Mouse (Mus musculus): ENCODE measurements around the gene Vmn1r192. TPM values are rescaled to one million over a fixed set of nuclear protein-coding genes. Genes with fewer than 3 reads are reported as not detected.

Gene Vmn1r192
- polyA plus RNA-seq (2012; rRNA removed; ENCODE audit: low replicate concordance), result not detected in 2 replicates

GRCm38 (mm10) chr13:22191041-22191440 is at the start of gene Vmn1r192:
Vmn1r192 (minus strand) TSS chr13:22191141.

GRCm38 (mm10) chr13:22223060-22223459 is 32.1 kb upstream of the Vmn1r192 start, which contains the start of gene Vmn1r193:
Vmn1r193 (minus strand) TSS chr13:22223160.

GRCm38 (mm10) chr13:22183869-22184268 is 7.1 kb downstream of the Vmn1r192 start, which contains the start of gene Vmn1r191:
Vmn1r191 (minus strand) TSS chr13:22183969.

Other genes starting within 250 kb of the Vmn1r192 start
- 0.59 and 3.6 TPM in 2 replicates for gene Zfp184, start 246.0 kb downstream of the Vmn1r192 start, polyA plus RNA-seq (2012; rRNA removed; ENCODE audit: low replicate concordance)
- not detected in 2 replicates for gene Pom121l2, start 209.9 kb downstream of the Vmn1r192 start, polyA plus RNA-seq (2012; rRNA removed; ENCODE audit: low replicate concordance)
- 1.0 TPM in 1 of 2 replicates, not detected in the other for gene Prss16, start 181.4 kb downstream of the Vmn1r192 start, polyA plus RNA-seq (2012; rRNA removed; ENCODE audit: low replicate concordance)
- 0.80 and 14.4 TPM in 2 replicates for gene Hist1h2ah, start 155.6 kb downstream of the Vmn1r192 start, polyA plus RNA-seq (2012; rRNA removed; ENCODE audit: low replicate concordance)
- 2.3 and 12.2 TPM in 2 replicates for gene Hist1h2bk, start 155.3 kb downstream of the Vmn1r192 start, polyA plus RNA-seq (2012; rRNA removed; ENCODE audit: low replicate concordance)
- gene Hist1h4i, start 149.8 kb downstream of the Vmn1r192 start, polyA plus RNA-seq (2012; rRNA removed; ENCODE audit: low replicate concordance), result 11.9 and 12.9 TPM in 2 replicates
- gene Hist1h2ag, start 148.2 kb downstream of the Vmn1r192 start, polyA plus RNA-seq (2012; rRNA removed; ENCODE audit: low replicate concordance), result 3.7 TPM in 1 of 2 replicates, not detected in the other
- 4.6 and 8.5 TPM in 2 replicates for gene Hist1h2bj, start 147.9 kb downstream of the Vmn1r192 start, polyA plus RNA-seq (2012; rRNA removed; ENCODE audit: low replicate concordance)
- not detected in 2 replicates for gene Vmn1r188, start 106.7 kb downstream of the Vmn1r192 start, polyA plus RNA-seq (2012; rRNA removed; ENCODE audit: low replicate concordance)
- gene Vmn1r189, start 85.3 kb downstream of the Vmn1r192 start, polyA plus RNA-seq (2012; rRNA removed; ENCODE audit: low replicate concordance), result not detected in 2 replicates
- gene Vmn1r191, start 7.2 kb downstream of the Vmn1r192 start, polyA plus RNA-seq (2012; rRNA removed; ENCODE audit: low replicate concordance), result not detected in 2 replicates
- not detected in 2 replicates for gene Vmn1r193, start 32.0 kb upstream of the Vmn1r192 start, polyA plus RNA-seq (2012; rRNA removed; ENCODE audit: low replicate concordance)
- gene Vmn1r194, start 53.1 kb upstream of the Vmn1r192 start, polyA plus RNA-seq (2012; rRNA removed; ENCODE audit: low replicate concordance), result not detected in 2 replicates
- gene Vmn1r195, start 79.4 kb upstream of the Vmn1r192 start, polyA plus RNA-seq (2012; rRNA removed; ENCODE audit: low replicate concordance), result not detected in 2 replicates
- not detected in 2 replicates for gene Vmn1r196, start 98.8 kb upstream of the Vmn1r192 start, polyA plus RNA-seq (2012; rRNA removed; ENCODE audit: low replicate concordance)
- not detected in 2 replicates for gene Vmn1r197, start 133.4 kb upstream of the Vmn1r192 start, polyA plus RNA-seq (2012; rRNA removed; ENCODE audit: low replicate concordance)
- not detected in 2 replicates for gene Vmn1r198, start 159.2 kb upstream of the Vmn1r192 start, polyA plus RNA-seq (2012; rRNA removed; ENCODE audit: low replicate concordance)
- gene Vmn1r199, start 188.7 kb upstream of the Vmn1r192 start, polyA plus RNA-seq (2012; rRNA removed; ENCODE audit: low replicate concordance), result not detected in 2 replicates
- gene Vmn1r200, start 199.2 kb upstream of the Vmn1r192 start, polyA plus RNA-seq (2012; rRNA removed; ENCODE audit: low replicate concordance), result not detected in 2 replicates

Data from subcutaneous adipose tissue, adult 2 months (tissue).